Comparison of ENCODE assay signal across 10 mouse cellular contexts in the genomic region with DNA sequence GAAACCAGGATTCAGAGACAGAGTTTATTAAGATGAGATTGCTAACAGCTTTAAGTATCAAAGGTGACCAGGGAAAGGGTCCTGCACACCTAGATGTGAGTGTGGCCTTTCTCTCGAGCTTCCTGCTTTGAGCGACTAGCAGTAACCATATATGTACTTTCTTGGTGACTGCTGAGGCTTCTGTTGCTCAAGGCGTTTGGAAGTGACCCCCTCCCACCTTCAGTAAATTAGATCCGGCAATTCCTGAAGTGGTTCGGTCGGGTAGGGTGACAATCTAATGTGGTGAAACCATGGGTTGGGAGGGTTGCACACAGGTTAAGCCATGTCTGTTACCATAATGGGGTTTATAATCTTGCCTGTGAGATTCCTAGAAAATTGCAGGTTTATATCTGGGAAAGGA. TPM values are rescaled to one million over a fixed set of nuclear protein-coding genes. Genes with fewer than 3 reads are reported as not detected.
DNase-seq lines count a peak whose midpoint lies in the region; ATAC-seq and TF ChIP-seq lines count a peak whose summit lies in the region.
"Had no signal": no experiment of that assay in that cellular context is flagged by ENCODE, and none has a peak within 500 bp of the region (broad histone marks: within the 10 kb centered on the region; RNA-seq: fewer than 3 reads in every experiment).

No protein-coding gene starts in this region.

- peaks cover 2% of the 10 kb centered on the region; the same call in 1 of the 2 replicates for H3K27me3 ChIP-seq in forebrain, embryonic 11.5 days (ENCODE audit: control insufficient read depth, insufficient read depth, low read length)
- peaks cover 9% of the 10 kb centered on the region for H3K27me3 ChIP-seq in forebrain, embryonic 13.5 days
- H3K27me3 ChIP-seq in kidney, embryonic 15.5 days: no peaks in the 10 kb centered on the region
- H3K27me3 ChIP-seq in embryonic facial prominence, embryonic 15.5 days: no peaks in the 10 kb centered on the region
- no peaks in the 10 kb centered on the region for H3K27me3 ChIP-seq in midbrain, embryonic 16.5 days (ENCODE audit: control insufficient read depth, insufficient read depth, low read depth, low read length)

- no peak for TF ChIP-seq CTCF in layer of hippocampus, adult 2 months (conservative IDR thresholded peaks at IDR 0.05)

- no peak overlapping the region for H3K4me3 ChIP-seq in forebrain, embryonic 11.5 days (ENCODE audit: low read depth, low read length)
- H3K4me3 ChIP-seq in forebrain, embryonic 13.5 days: no peak overlapping the region
- no peak overlapping the region for H3K4me3 ChIP-seq in kidney, embryonic 15.5 days (replicated peaks)
- H3K4me3 ChIP-seq in embryonic facial prominence, embryonic 15.5 days (replicated peaks): no peak overlapping the region
- no peak overlapping the region for H3K4me3 ChIP-seq in midbrain, embryonic 16.5 days (ENCODE audit: low read depth, low read length)
- no peak overlapping the region for H3K4me3 ChIP-seq in layer of hippocampus, adult 2 months

- H3K9me3 ChIP-seq in forebrain, embryonic 11.5 days (ENCODE audit: control insufficient read depth, low read length): no peaks in the 10 kb centered on the region
- no peaks in the 10 kb centered on the region for H3K9me3 ChIP-seq in forebrain, embryonic 13.5 days (replicated peaks)
- no peaks in the 10 kb centered on the region for H3K9me3 ChIP-seq in kidney, embryonic 15.5 days (replicated peaks)
- no peaks in the 10 kb centered on the region for H3K9me3 ChIP-seq in embryonic facial prominence, embryonic 15.5 days (replicated peaks)
- no peaks in the 10 kb centered on the region for H3K9me3 ChIP-seq in midbrain, embryonic 16.5 days (replicated peaks; ENCODE audit: control insufficient read depth, low read length, poor library complexity, severe bottlenecking)
- H3K9me3 ChIP-seq: liver, embryonic 15.5 days; neural tube, embryonic 12.5 days had no signal

- no peaks in the 10 kb centered on the region for H3K36me3 ChIP-seq in forebrain, embryonic 11.5 days (ENCODE audit: control insufficient read depth, insufficient read depth, low read length)
- no peaks in the 10 kb centered on the region for H3K36me3 ChIP-seq in forebrain, embryonic 13.5 days (ENCODE audit: poor library complexity, severe bottlenecking)
- no peaks in the 10 kb centered on the region for H3K36me3 ChIP-seq in kidney, embryonic 15.5 days
- H3K36me3 ChIP-seq in embryonic facial prominence, embryonic 15.5 days: no peaks in the 10 kb centered on the region
- H3K36me3 ChIP-seq in midbrain, embryonic 16.5 days (ENCODE audit: control insufficient read depth, insufficient read depth, low read length): no peaks in the 10 kb centered on the region
- H3K36me3 ChIP-seq: liver, embryonic 15.5 days; neural tube, embryonic 12.5 days had no signal

- H3K9ac ChIP-seq in forebrain, embryonic 11.5 days (ENCODE audit: low read length): peak overlapping the region; percentile 17
- no peak overlapping the region for H3K9ac ChIP-seq in forebrain, embryonic 13.5 days
- 0 out of 2 replicates have a peak overlapping the region, but pooled peaks have one; percentile 21 for H3K9ac ChIP-seq in kidney, embryonic 15.5 days
- H3K9ac ChIP-seq in embryonic facial prominence, embryonic 15.5 days: no peak overlapping the region
- H3K9ac ChIP-seq in midbrain, embryonic 16.5 days (ENCODE audit: low read depth, low read length): no peak overlapping the region

- H3K4me2 ChIP-seq in forebrain, embryonic 11.5 days (ENCODE audit: low read depth, low read length, severe bottlenecking): no peak overlapping the region
- H3K4me2 ChIP-seq in forebrain, embryonic 13.5 days: no peak overlapping the region
- peak overlapping the region; percentile 77; the same call in 1 of the 2 replicates for H3K4me2 ChIP-seq in kidney, embryonic 15.5 days
- 0 out of 2 replicates have a peak overlapping the region, but pooled peaks have one; percentile 87 for H3K4me2 ChIP-seq in embryonic facial prominence, embryonic 15.5 days (replicated peaks)
- no peak overlapping the region; the same call in 1 of the 2 replicates for H3K4me2 ChIP-seq in midbrain, embryonic 16.5 days (ENCODE audit: low read length)

- ATAC-seq in forebrain, embryonic 11.5 days (replicated peaks; ENCODE audit: low FRiP score): no peak
- no peak for ATAC-seq in forebrain, embryonic 13.5 days
- no peak for ATAC-seq in kidney, embryonic 15.5 days (replicated peaks; ENCODE audit: low FRiP score)
- ATAC-seq in embryonic facial prominence, embryonic 15.5 days (ENCODE audit: insufficient number of reproducible peaks, low FRiP score, low TSS enrichment, low read depth): no peak
- ATAC-seq in midbrain, embryonic 16.5 days: no peak

- DNase-seq in forebrain, embryonic 11.5 days (ENCODE audit: low spot score): no peak
- DNase-seq in kidney, postnatal 25 days: no peak
- no peak for DNase-seq in layer of hippocampus, adult 2 months (ENCODE audit: low spot score in 2 of 2)
- DNase-seq in spleen, postnatal 14 days (ENCODE audit: low spot score in 2 of 2): no peak

- 77% methylated on average over 6 of the region's 6 CpGs for WGBS in forebrain, embryonic 11.5 days
- WGBS in forebrain, embryonic 13.5 days: 81% methylated on average over 6 of the region's 6 CpGs
- WGBS in kidney, embryonic 15.5 days: 50% methylated on average over 6 of the region's 6 CpGs
- 42% methylated on average over 6 of the region's 6 CpGs for WGBS in embryonic facial prominence, embryonic 15.5 days
- 89% methylated on average over 6 of the region's 6 CpGs for WGBS in midbrain, embryonic 16.5 days

- peak overlapping the region; percentile 86; the same call in 1 of the 2 replicates for H3K27ac ChIP-seq in forebrain, embryonic 11.5 days (ENCODE audit: low read depth, low read length)
- H3K27ac ChIP-seq in forebrain, embryonic 13.5 days: no peak overlapping the region; the same call in 1 of the 2 replicates
- peak overlapping the region; percentile 93 for H3K27ac ChIP-seq in kidney, embryonic 15.5 days
- H3K27ac ChIP-seq in embryonic facial prominence, embryonic 15.5 days (replicated peaks): peak overlapping the region; percentile 80; the same call in 1 of the 2 replicates
- peak overlapping the region; percentile 95; the same call in 1 of the 2 replicates for H3K27ac ChIP-seq in midbrain, embryonic 16.5 days (ENCODE audit: low read length)
- H3K27ac ChIP-seq in layer of hippocampus, adult 2 months: no peak overlapping the region

- peaks cover 32% of the 10 kb centered on the region for H3K4me1 ChIP-seq in forebrain, embryonic 11.5 days (replicated peaks; ENCODE audit: control insufficient read depth, insufficient read depth, low read length)
- peaks cover 48% of the 10 kb centered on the region for H3K4me1 ChIP-seq in forebrain, embryonic 13.5 days
- H3K4me1 ChIP-seq in kidney, embryonic 15.5 days: peaks cover 57% of the 10 kb centered on the region
- peaks cover 61% of the 10 kb centered on the region for H3K4me1 ChIP-seq in embryonic facial prominence, embryonic 15.5 days
- peaks cover 39% of the 10 kb centered on the region for H3K4me1 ChIP-seq in midbrain, embryonic 16.5 days (ENCODE audit: control insufficient read depth, insufficient read depth, low read length)

RNA-seq across cellular contexts. Expression of a gene that starts 36.3 kb away (rescaled TPM):
- polyA plus RNA-seq in forebrain, embryonic 11.5 days (2014; fragmentation: Nextera tagmentation; extraction: Ambion mirVana): 2,808 and 3,088 TPM in 2 replicates
- 3,229 and 3,555 TPM in 2 replicates for polyA plus RNA-seq in forebrain, embryonic 13.5 days (2015; fragmentation: Nextera tagmentation; extraction: Ambion mirVana)
- 2,367 and 2,520 TPM in 2 replicates for polyA plus RNA-seq in kidney, embryonic 15.5 days (2015; fragmentation: Nextera tagmentation; extraction: Ambion mirVana)
- polyA plus RNA-seq in embryonic facial prominence, embryonic 15.5 days (2015; fragmentation: Nextera tagmentation; extraction: Ambion mirVana): 2,143 and 2,279 TPM in 2 replicates
- polyA plus RNA-seq in midbrain, embryonic 16.5 days (2015; fragmentation: Nextera tagmentation; extraction: Ambion mirVana): 4,277 and 4,299 TPM in 2 replicates
- 1,000 to 10,000 TPM; 1,285 to 1,295 TPM for total RNA-seq in layer of hippocampus, adult 2 months (2021)

RNA-seq across cellular contexts. Expression of a gene that starts 49.3 kb away (rescaled TPM):
- polyA plus RNA-seq in forebrain, embryonic 11.5 days (2014; fragmentation: Nextera tagmentation; extraction: Ambion mirVana): 1.0 TPM in 1 of 2 replicates, not detected in the other
- 1.3 and 1.7 TPM in 2 replicates for polyA plus RNA-seq in forebrain, embryonic 13.5 days (2015; fragmentation: Nextera tagmentation; extraction: Ambion mirVana)
- polyA plus RNA-seq in kidney, embryonic 15.5 days (2015; fragmentation: Nextera tagmentation; extraction: Ambion mirVana): 1.1 and 1.2 TPM in 2 replicates
- polyA plus RNA-seq in embryonic facial prominence, embryonic 15.5 days (2015; fragmentation: Nextera tagmentation; extraction: Ambion mirVana): 0.98 and 1.1 TPM in 2 replicates
- 1.2 and 1.3 TPM in 2 replicates for polyA plus RNA-seq in midbrain, embryonic 16.5 days (2015; fragmentation: Nextera tagmentation; extraction: Ambion mirVana)
- 1 to 10 TPM in 1 of 2 experiments, under 1 TPM in 1; 0.69 to 1.1 TPM for total RNA-seq in layer of hippocampus, adult 2 months (2021)
- polyA plus RNA-seq: liver, embryonic 15.5 days had no signal

Comparison
In these comparisons a context has a peak if more than half of its experiments do, and no peak if none do; other contexts are left out.
1. H3K27ac ChIP-seq: peak in forebrain, embryonic 11.5 days (single experiment), kidney, embryonic 15.5 days (single experiment), embryonic facial prominence, embryonic 15.5 days (single experiment) and midbrain, embryonic 16.5 days (single experiment); none in forebrain, embryonic 13.5 days (single experiment) and layer of hippocampus, adult 2 months (single experiment).
2. H3K9ac ChIP-seq: peak in forebrain, embryonic 11.5 days (single experiment) and kidney, embryonic 15.5 days (single experiment); none in forebrain, embryonic 13.5 days (single experiment), embryonic facial prominence, embryonic 15.5 days (single experiment) and midbrain, embryonic 16.5 days (single experiment).
3. H3K4me2 ChIP-seq: peak in kidney, embryonic 15.5 days (single experiment) and embryonic facial prominence, embryonic 15.5 days (single experiment); none in forebrain, embryonic 11.5 days (single experiment), forebrain, embryonic 13.5 days (single experiment) and midbrain, embryonic 16.5 days (single experiment).